Mouse (Mus musculus): Measurements from ENCODE around the gene Zkscan5.

DNA sequence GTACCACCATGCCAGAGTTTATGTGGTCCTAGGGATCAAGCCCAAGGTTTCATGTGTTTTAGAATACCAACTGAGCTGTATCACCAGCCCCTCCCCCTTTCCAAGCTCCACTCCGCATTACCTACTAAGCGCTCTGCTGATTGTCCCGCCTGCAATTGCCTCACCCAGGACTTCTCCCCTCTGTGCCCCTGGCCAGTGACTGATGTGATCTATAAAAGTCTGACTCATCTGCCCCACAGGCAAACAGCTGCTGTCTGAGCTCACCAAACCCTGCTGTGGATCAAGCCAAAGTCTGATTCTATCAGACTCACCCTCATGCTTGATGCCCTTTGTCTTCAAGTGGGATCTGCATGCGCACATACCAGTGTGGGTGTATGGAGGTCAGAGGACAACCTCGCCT is 18.5 kb downstream of the Zkscan5 start:
- TF ChIP-seq CTCF (IDR thresholded peaks at IDR 0.05; ENCODE audit: borderline replicate concordance, insufficient read depth, low read depth, low read length): no peak
- no peak for TF ChIP-seq POLR2A (IDR thresholded peaks at IDR 0.05; ENCODE audit: borderline replicate concordance, insufficient read depth, low read length)

Data from cerebellum, adult 2 months (tissue).